ENCODE assay signal across 9 mouse cellular contexts in genomic region chr8:99413877-99414482, GRCm38 (mm10). TPM values are rescaled to one million over a fixed set of nuclear protein-coding genes. Genes with fewer than 3 reads are reported as not detected.
DNase-seq lines count a peak whose midpoint lies in the region; ATAC-seq and TF ChIP-seq lines count a peak whose summit lies in the region.
"Had no signal": no experiment of that assay in that cellular context is flagged by ENCODE, and none has a peak within 500 bp of the region (broad histone marks: within the 10 kb centered on the region; RNA-seq: fewer than 3 reads in every experiment).

No protein-coding gene starts in this region.

- H3K4me3 ChIP-seq in lung, embryonic 16.5 days (ENCODE audit: low read length), result peak overlapping the region; percentile 58
- peak overlapping the region; percentile 63 for H3K4me3 ChIP-seq in hindbrain, postnatal 0 days (ENCODE audit: low read length)
- H3K4me3 ChIP-seq in neural tube, embryonic 15.5 days (replicated peaks), result peak overlapping the region; percentile 73

- no peak overlapping the region for H3K9ac ChIP-seq in lung, embryonic 16.5 days (ENCODE audit: low read length)
- peak overlapping the region; percentile 68 for H3K9ac ChIP-seq in hindbrain, postnatal 0 days (replicated peaks; ENCODE audit: low read length)
- H3K9ac ChIP-seq in neural tube, embryonic 15.5 days (replicated peaks), result peak overlapping the region; percentile 78

- 16% methylated on average over 10 of the region's 10 CpGs for WGBS in lung, embryonic 16.5 days
- WGBS in hindbrain, postnatal 0 days, result 23% methylated on average over 10 of the region's 10 CpGs
- WGBS in neural tube, embryonic 15.5 days, result 23% methylated on average over 10 of the region's 10 CpGs

- H3K4me1 ChIP-seq in lung, embryonic 16.5 days (replicated peaks; ENCODE audit: control insufficient read depth, insufficient read depth, low read length), result peaks cover 4% of the 10 kb centered on the region; the same call in 1 of the 2 replicates
- H3K4me1 ChIP-seq in hindbrain, postnatal 0 days (ENCODE audit: insufficient read depth, low read length), result 0 out of 2 replicates have a peak, but pooled peaks cover 4% of the 10 kb centered on the region
- peaks cover 18% of the 10 kb centered on the region for H3K4me1 ChIP-seq in neural tube, embryonic 15.5 days

- H3K27ac ChIP-seq in lung, embryonic 16.5 days (ENCODE audit: low read length), result no peak overlapping the region; the same call in 1 of the 2 replicates
- peak overlapping the region; percentile 73; the same call in 1 of the 2 replicates for H3K27ac ChIP-seq in hindbrain, postnatal 0 days
- H3K27ac ChIP-seq in neural tube, embryonic 15.5 days (replicated peaks), result peak overlapping the region; percentile 89

- H3K9me3 ChIP-seq in lung, embryonic 16.5 days (ENCODE audit: control insufficient read depth, low read length), result no peaks in the 10 kb centered on the region
- H3K9me3 ChIP-seq in hindbrain, postnatal 0 days (ENCODE audit: low read length), result no peaks in the 10 kb centered on the region
- H3K9me3 ChIP-seq in neural tube, embryonic 15.5 days (replicated peaks), result no peaks in the 10 kb centered on the region

- TF ChIP-seq CTCF in hindbrain, postnatal 0 days (IDR thresholded peaks at IDR 0.05; ENCODE audit: low read depth), result no peak

- peak; percentile 38 to 50 for DNase-seq in cerebellum, postnatal 14 days
- no peak for DNase-seq in cerebellum, adult 11-12 months
- no peak for DNase-seq in lung, postnatal 10 days
- peak; percentile 41 for DNase-seq in hindbrain, postnatal 0 days (ENCODE audit: low spot score)
- no peak for DNase-seq in embryo, embryonic 10.5 days (ENCODE audit: low spot score)
- DNase-seq in kidney, adult 18-20 months, result no peak
- DNase-seq: heart, adult 11 months had no signal

- peak; percentile 21 for ATAC-seq in lung, embryonic 16.5 days (ENCODE audit: low read depth)
- no peak for ATAC-seq in hindbrain, postnatal 0 days
- ATAC-seq in neural tube, embryonic 15.5 days (ENCODE audit: low FRiP score), result no peak

- no peaks in the 10 kb centered on the region for H3K36me3 ChIP-seq in lung, embryonic 16.5 days (ENCODE audit: control insufficient read depth, insufficient read depth, low read length)
- H3K36me3 ChIP-seq in hindbrain, postnatal 0 days (ENCODE audit: insufficient read depth, low read length), result no peaks in the 10 kb centered on the region
- no peaks in the 10 kb centered on the region for H3K36me3 ChIP-seq in neural tube, embryonic 15.5 days

- H3K4me2 ChIP-seq in lung, embryonic 16.5 days (ENCODE audit: low read depth, low read length), result peak overlapping the region; percentile 93
- peak overlapping the region; percentile 79 for H3K4me2 ChIP-seq in hindbrain, postnatal 0 days (ENCODE audit: low read depth, low read length)
- H3K4me2 ChIP-seq in neural tube, embryonic 15.5 days, result peak overlapping the region; percentile 87

- peaks cover 27% of the 10 kb centered on the region for H3K27me3 ChIP-seq in lung, embryonic 16.5 days (ENCODE audit: control insufficient read depth, insufficient read depth, low read depth, low read length)
- no peaks in the 10 kb centered on the region for H3K27me3 ChIP-seq in hindbrain, postnatal 0 days (ENCODE audit: insufficient read depth, low read length)
- no peaks in the 10 kb centered on the region for H3K27me3 ChIP-seq in neural tube, embryonic 15.5 days (replicated peaks)

RNA-seq across cellular contexts. Expression of gene Cdh8, which starts 2.3 kb away (rescaled TPM):
- polyA plus RNA-seq in lung, embryonic 16.5 days (2015; fragmentation: Nextera tagmentation; extraction: Ambion mirVana), result 5.3 and 5.8 TPM in 2 replicates
- total RNA-seq in hindbrain, postnatal 0 days (2014; rRNA removed), result 96.6 and 99.8 TPM in 2 replicates
- 56.2 and 57.9 TPM in 2 replicates for polyA plus RNA-seq in hindbrain, postnatal 0 days (2015; fragmentation: Nextera tagmentation; extraction: Ambion mirVana)
- polyA plus RNA-seq in neural tube, embryonic 15.5 days (2015; fragmentation: Nextera tagmentation; extraction: Ambion mirVana), result 71.8 and 73.9 TPM in 2 replicates

Comparison
In these comparisons a context has a peak if more than half of its experiments do, and no peak if none do; other contexts are left out.
1. DNase-seq: peak in cerebellum, postnatal 14 days (2 of 2) and hindbrain, postnatal 0 days (single experiment); none in cerebellum, adult 11-12 months (single experiment), lung, postnatal 10 days (single experiment), embryo, embryonic 10.5 days (single experiment) and kidney, adult 18-20 months (single experiment).
2. Peak in every context shown above with its lines, with median percentiles within 50 percentile points of each other: H3K4me2 ChIP-seq and H3K4me3 ChIP-seq.